Mouse (Mus musculus) kidney, postnatal 14 days (tissue): ENCODE results near the gene Csnk2a1.
"Not testable (repeated sequence)": the region's sequence is repeated elsewhere in the genome, so short reads cannot be mapped to it uniquely, and the experiment has no call there.

Experiments used
- DNase-seq: peaks from one replicate; pipeline ENCODE4 v3.0.0; 2022; ENCODE audit warnings: mixed read lengths

The Csnk2a1 gene

GRCm38 (mm10) chr2:152226248-152227050, at the start of gene Csnk2a1:
Csnk2a1 (plus strand) TSS chr2:152226839.
- peak; percentile 95 for DNase-seq

GRCm38 (mm10) chr2:152177162-152177805, 49.4 kb upstream of the Csnk2a1 start:
- peak; percentile 80 for DNase-seq

- DNase-seq: no peak
Measured at GRCm38 (mm10) chr2:152177806-152178170, 48.9 kb upstream of the Csnk2a1 start.

GRCm38 (mm10) chr2:152178345-152178744, 48.3 kb upstream of the Csnk2a1 start:
- no peak for DNase-seq

- DNase-seq: no peak
Measured at GRCm38 (mm10) chr2:152179301-152179700, 47.3 kb upstream of the Csnk2a1 start.

- DNase-seq: peak; percentile 89
Measured at GRCm38 (mm10) chr2:152180323-152180722, 46.3 kb upstream of the Csnk2a1 start.

- no peak for DNase-seq
Measured at GRCm38 (mm10) chr2:152187132-152187531, 39.5 kb upstream of the Csnk2a1 start.

GRCm38 (mm10) chr2:152189213-152189612, 37.4 kb upstream of the Csnk2a1 start:
- DNase-seq: no peak

GRCm38 (mm10) chr2:152189640-152190039, 37.0 kb upstream of the Csnk2a1 start:
- peak; percentile 48 for DNase-seq

GRCm38 (mm10) chr2:152190161-152190560, 36.5 kb upstream of the Csnk2a1 start:
- no peak for DNase-seq

- no peak for DNase-seq
Measured at GRCm38 (mm10) chr2:152192591-152193345, 33.9 kb upstream of the Csnk2a1 start.

- no peak for DNase-seq
Measured at GRCm38 (mm10) chr2:152193346-152193710, 33.3 kb upstream of the Csnk2a1 start.

GRCm38 (mm10) chr2:152194586-152194985, 32.1 kb upstream of the Csnk2a1 start:
- DNase-seq: no peak

- DNase-seq: no peak
Measured at GRCm38 (mm10) chr2:152196896-152197295, 29.7 kb upstream of the Csnk2a1 start.

GRCm38 (mm10) chr2:152197301-152197712, 29.3 kb upstream of the Csnk2a1 start:
- peak; percentile 77 for DNase-seq

- not testable (repeated sequence) for DNase-seq
Measured at GRCm38 (mm10) chr2:152206139-152206538, 20.5 kb upstream of the Csnk2a1 start.

GRCm38 (mm10) chr2:152211871-152212270, 14.8 kb upstream of the Csnk2a1 start:
- DNase-seq: peak; percentile 46

GRCm38 (mm10) chr2:152216975-152217374, 9.7 kb upstream of the Csnk2a1 start:
- DNase-seq: peak; percentile 39

GRCm38 (mm10) chr2:152223521-152224300, 2.9 kb upstream of the Csnk2a1 start:
- no peak for DNase-seq

GRCm38 (mm10) chr2:152225536-152225935, 1.1 kb upstream of the Csnk2a1 start:
- no peak for DNase-seq

- peak; percentile 85 for DNase-seq
Measured at GRCm38 (mm10) chr2:152227051-152227481, 427 bp downstream of the Csnk2a1 start.

- DNase-seq: no peak
Measured at GRCm38 (mm10) chr2:152230046-152230445, 3.4 kb downstream of the Csnk2a1 start.

- no peak for DNase-seq
Measured at GRCm38 (mm10) chr2:152237926-152238325, 11.3 kb downstream of the Csnk2a1 start.
